Mouse (Mus musculus): ENCODE results near the gene Cnksr1. TPM values are rescaled to one million over a fixed set of nuclear protein-coding genes. Genes with fewer than 3 reads are reported as not detected.
"Not testable (repeated sequence)": the region's sequence is repeated elsewhere in the genome, so short reads cannot be mapped to it uniquely, and the experiment has no call there.

Cnksr1 gene
- polyA plus RNA-seq (2015; fragmentation: Nextera tagmentation; extraction: Ambion mirVana) = 0.42 TPM in 1 of 2 replicates, not detected in the other

DNA sequence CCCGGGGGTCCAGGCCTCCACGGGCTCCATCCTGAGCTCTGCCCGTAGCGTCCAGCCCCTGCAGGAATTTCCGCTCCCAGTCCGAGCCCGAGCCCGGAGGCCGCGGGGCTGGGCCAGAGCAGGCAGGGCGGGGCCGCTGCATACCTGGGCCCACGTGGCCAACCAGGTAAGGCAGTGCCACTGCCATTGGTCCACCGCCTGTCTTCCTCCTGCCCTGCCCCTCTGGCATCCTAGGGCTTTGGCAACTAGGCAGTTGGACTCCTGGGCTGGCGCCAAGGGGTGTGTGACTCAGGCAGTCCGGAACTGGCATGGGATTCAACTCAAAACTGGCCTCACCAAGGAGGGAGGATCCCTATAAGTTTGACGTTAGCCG lies at the start of gene Cnksr1:
TSS of gene Cnksr1 (minus strand) at position 121 of the 373 bp plus-strand sequence.
- Histone ChIP-seq H3K4me1 (peaks cover 10% of the 10 kb centered on the region), H3K27me3 (replicated peaks) (peaks cover 16% of the 10 kb centered on the region), H3K9me3 (no peaks in the 10 kb centered on the region), H3K9ac (no peak within 1 kb of the TSS), H3K36me3 (replicated peaks) (no peaks in the 10 kb centered on the region), H3K4me2 (peak within 1 kb of the TSS; percentile 34; the same call in 1 of the 2 replicates), H3K27ac (no peak within 1 kb of the TSS), H3K4me3 (no peak within 1 kb of the TSS)
- ATAC-seq (replicated peaks) = no peak
- 3% methylated on average over 18 of the region's 18 CpGs for WGBS

DNA sequence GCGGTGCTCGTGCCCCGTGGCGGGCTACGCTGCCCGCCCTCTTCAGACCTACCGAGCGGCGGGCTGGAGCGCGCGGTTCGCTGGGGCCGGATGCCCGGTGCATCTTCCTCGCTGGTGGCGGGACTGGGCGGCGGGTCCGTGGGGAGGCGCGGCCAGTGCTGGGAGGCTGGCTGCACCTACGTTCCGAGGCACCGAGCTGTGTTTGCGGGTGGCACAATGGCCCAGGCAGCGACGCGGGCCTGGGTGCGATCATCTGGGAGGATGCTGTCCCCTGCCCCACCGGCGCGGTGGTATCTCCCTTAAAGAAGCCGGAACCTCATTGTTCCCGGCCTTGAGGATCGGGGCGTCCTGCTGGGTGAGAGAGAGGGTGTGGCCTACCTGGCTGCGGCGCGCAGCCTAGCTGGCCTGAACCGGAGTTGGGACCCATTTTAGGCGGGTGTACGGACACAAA lies 49.4 kb upstream of the Cnksr1 start, which contains the start of gene Pdik1l:
TSS of gene Pdik1l (minus strand) at position 321 of the 451 bp plus-strand sequence.
- under 1% methylated on average over 41 of the region's 43 CpGs for WGBS

DNA sequence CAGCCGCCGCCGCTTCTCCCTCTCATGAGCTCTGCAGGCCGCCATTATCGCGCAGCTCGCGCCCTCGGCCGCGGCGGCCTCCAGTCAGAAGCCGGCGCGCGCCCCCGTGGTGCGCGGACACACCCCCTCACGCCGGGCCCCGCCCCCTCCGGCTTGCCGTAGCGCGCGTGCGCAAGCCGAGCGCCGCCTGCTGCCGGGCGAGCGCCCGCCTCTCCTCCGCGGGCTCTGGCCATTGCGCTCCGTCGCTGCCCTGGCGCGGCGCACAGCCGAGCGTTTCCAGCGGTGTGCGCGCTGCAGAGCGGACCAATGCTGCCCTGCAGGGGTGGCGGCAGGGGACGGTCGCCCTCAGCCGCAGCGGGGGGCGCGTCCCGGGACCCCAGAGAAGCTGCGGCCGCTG lies 49.0 kb upstream of the Cnksr1 start:
- 0% methylated on average over 40 of the region's 59 CpGs for WGBS
- H3K4me1 ChIP-seq = peaks cover 27% of the 10 kb centered on the region
- H3K9me3 ChIP-seq = no peaks in the 10 kb centered on the region
- H3K4me2 ChIP-seq = peak overlapping the region; percentile 79
- H3K27me3 ChIP-seq (replicated peaks) = no peaks in the 10 kb centered on the region
- peak overlapping the region; percentile 100 for H3K9ac ChIP-seq
- peak overlapping the region; percentile 100 for H3K27ac ChIP-seq
- peak; percentile 97 for ATAC-seq (replicated peaks)
- H3K4me3 ChIP-seq = peak overlapping the region; percentile 99
- peaks cover 13% of the 10 kb centered on the region for H3K36me3 ChIP-seq (replicated peaks)

More for the DNA sequence above, 49.4 kb upstream of the Cnksr1 start, which contains the start of gene Pdik1l:
- peaks cover 27% of the 10 kb centered on the region for H3K4me1 ChIP-seq
- no peaks in the 10 kb centered on the region for H3K9me3 ChIP-seq
- H3K27me3 ChIP-seq (replicated peaks) = no peaks in the 10 kb centered on the region
- peaks cover 11% of the 10 kb centered on the region for H3K36me3 ChIP-seq (replicated peaks)
- H3K9ac ChIP-seq = peak within 1 kb of the TSS; percentile 100
- peak; percentile 84 for ATAC-seq (replicated peaks)
- peak within 1 kb of the TSS; percentile 99 for H3K4me3 ChIP-seq
- H3K4me2 ChIP-seq = peak within 1 kb of the TSS; percentile 79
- H3K27ac ChIP-seq = peak within 1 kb of the TSS; percentile 100

DNA sequence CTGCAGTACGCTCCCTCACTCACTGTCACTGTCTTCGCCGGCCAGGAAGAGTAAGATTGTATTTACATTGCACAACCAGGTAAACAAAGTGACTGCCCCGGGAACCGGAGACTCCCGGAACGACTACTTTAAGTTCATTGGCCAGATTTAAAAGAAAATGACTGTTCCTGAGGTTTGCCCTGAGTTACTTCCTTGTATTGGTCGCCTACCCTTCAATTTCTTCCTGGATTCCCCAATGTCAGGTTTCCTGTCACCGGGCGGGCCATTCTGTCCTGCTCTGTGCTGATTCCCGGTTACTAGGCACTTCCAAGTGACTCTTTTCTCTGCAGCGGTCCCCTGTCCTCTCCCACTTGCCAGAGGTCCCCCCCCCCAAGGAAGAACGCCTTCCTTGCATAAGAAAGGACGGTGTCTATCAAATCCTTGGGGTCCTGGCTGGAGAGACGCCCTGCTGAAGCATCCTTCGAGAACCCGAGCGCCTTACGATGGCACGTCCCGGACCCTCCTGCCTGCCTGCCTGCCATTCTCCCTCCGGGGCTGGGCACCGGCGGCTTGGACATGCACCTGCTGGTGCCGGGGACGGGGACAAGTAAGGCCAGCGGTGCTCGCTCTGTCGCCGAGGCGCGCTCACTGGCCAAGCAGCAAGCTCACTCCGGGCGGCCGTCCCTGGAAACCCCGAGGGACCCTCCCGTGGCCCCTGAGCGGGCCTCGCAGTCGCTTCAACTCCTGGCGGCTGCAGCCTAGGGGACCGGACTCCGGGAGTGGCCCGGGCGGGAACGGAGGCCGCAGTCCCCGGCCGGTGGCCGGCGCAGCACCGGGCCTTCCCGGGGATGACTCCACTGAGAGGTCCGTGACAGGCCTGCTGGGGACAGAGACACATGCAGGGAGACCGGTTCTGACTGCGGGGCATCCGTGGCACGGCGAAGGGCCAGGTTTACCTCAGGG lies 48.3 kb upstream of the Cnksr1 start:
- Histone ChIP-seq H3K9ac (peak overlapping the region; percentile 99), H3K4me1 (peaks cover 25% of the 10 kb centered on the region), H3K36me3 (replicated peaks) (peaks cover 16% of the 10 kb centered on the region), H3K9me3 (no peaks in the 10 kb centered on the region), H3K27me3 (replicated peaks) (no peaks in the 10 kb centered on the region), H3K4me3 (peak overlapping the region; percentile 99), H3K27ac (peak overlapping the region; percentile 100), H3K4me2 (peak overlapping the region; percentile 79)
- 2% methylated on average over 56 of the region's 59 CpGs for WGBS
- ATAC-seq (replicated peaks) = no peak; the same call in 1 of the 2 replicates

DNA sequence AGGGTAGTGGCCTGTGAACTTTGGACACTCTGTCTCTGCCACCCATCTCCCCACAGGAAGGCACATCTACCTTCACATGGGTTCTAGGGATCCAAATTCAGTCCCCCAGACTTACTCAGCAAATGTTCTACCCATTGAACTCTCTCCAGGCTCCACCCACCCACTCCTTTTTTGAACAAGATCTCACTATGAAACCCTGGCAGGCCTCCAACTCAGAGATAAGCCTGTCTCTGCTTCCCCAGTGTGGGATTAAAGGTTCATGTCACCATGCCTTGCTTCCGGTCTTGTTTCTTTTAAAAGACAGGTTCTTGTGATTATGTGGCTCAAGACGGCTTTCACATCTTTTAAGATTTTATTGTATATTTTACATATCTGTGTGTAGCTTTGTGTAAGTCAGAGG lies 46.7 kb upstream of the Cnksr1 start:
- whole genome bisulfite sequencing = 89% methylated on average over 2 of the region's 2 CpGs
- no peak overlapping the region for H3K4me2 ChIP-seq

DNA sequence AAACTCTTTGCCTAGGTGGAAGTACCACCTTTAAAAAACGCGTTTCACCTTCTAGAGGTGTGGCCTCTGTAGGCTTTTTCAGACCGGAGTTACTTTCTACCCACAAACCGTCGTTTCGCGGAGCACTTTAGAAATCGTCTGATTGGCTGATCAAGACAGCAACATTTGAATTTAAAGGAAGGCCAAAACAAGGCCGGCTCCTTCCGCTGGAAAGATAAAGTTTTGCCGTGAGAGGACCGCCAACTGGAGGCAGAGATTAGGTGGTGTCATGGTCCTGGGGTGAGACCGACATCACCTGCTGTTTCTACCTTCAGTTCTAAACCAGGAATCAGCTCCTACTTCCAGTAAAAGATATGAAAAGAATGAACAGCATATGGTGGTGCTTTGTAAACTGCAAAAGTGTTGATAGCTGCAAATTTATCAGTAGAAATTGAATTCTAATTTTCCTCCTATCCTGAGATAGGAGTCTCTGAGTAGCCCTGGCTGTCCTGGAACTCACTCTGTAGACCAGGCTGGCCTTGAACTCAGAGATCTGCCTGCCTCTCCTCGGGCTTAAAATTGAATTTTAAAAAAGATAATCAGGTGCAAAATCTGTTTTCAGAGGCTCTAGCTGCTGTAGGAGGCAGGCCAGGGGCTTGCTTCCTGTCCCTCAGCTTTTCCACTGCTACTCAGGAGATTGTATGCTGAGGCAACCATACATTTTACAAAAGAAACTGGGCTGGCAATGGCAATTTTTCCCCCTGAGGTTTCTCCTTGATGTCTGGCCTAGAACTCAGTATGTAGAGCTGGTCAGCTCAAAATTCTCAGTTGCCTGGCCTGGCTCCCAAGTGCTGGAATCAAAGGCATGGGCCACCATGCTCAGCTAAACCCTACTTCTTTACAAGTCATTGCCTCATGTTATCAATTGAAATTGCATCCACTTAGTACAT lies 35.5 kb upstream of the Cnksr1 start:
- peaks cover 19% of the 10 kb centered on the region; the same call in 1 of the 2 replicates for H3K36me3 ChIP-seq (replicated peaks)
- no peaks in the 10 kb centered on the region; the same call in 1 of the 2 replicates for H3K27me3 ChIP-seq (replicated peaks)
- no peak for ATAC-seq (replicated peaks)
- no peaks in the 10 kb centered on the region for H3K9me3 ChIP-seq
- H3K4me3 ChIP-seq = no peak overlapping the region
- no peak overlapping the region for H3K27ac ChIP-seq
- no peak overlapping the region for H3K9ac ChIP-seq
- 7% methylated on average over 14 of the region's 14 CpGs for WGBS
- H3K4me1 ChIP-seq = no peaks in the 10 kb centered on the region; the same call in 1 of the 2 replicates
- no peak overlapping the region for H3K4me2 ChIP-seq

More for the DNA sequence above, 46.7 kb upstream of the Cnksr1 start:
- Histone ChIP-seq H3K36me3 (replicated peaks) (peaks cover 23% of the 10 kb centered on the region), H3K4me3 (no peak overlapping the region), H3K4me1 (peaks cover 25% of the 10 kb centered on the region), H3K9ac (no peak overlapping the region), H3K27me3 (replicated peaks) (no peaks in the 10 kb centered on the region), H3K27ac (no peak overlapping the region), H3K9me3 (no peaks in the 10 kb centered on the region)
- ATAC-seq (replicated peaks) = no peak

DNA sequence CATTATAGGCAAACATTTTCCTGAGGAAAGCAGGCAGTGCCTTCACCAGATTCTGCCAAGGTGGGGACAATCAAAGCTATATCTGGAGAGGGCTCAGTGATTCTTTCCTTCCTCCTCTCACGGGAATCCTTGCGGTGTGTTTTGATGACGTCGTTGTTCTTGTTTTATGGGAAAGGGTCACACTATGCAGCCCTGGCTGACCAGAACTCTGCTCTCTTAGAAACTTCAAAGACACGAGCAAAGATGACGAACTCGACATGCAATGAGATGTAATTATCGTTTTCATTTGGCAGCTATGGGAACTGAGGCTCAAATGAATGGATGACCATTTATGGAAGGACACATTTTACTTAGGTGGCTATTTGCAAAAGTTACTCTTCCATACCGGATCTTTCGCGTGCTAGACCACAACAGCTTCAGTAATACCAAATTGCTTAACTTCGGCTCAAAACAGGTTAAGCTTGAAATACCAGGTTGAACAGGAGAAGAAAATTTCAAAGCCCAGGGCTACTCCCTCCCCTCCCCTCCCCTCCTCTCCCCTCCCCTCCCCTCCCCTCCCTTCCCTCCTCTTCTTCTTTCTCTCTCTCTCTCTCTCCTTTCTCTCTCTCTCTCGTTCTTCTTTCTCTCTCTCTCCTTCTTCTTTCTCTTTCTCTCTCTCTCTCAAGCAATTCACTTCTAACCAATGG lies 34.7 kb upstream of the Cnksr1 start:
- Histone ChIP-seq H3K36me3 (replicated peaks) (peaks cover 15% of the 10 kb centered on the region; the same call in 1 of the 2 replicates), H3K27me3 (replicated peaks) (no peaks in the 10 kb centered on the region; the same call in 1 of the 2 replicates), H3K4me3 (no peak overlapping the region), H3K9ac (no peak overlapping the region), H3K27ac (no peak overlapping the region), H3K9me3 (no peaks in the 10 kb centered on the region), H3K4me2 (no peak overlapping the region), H3K4me1 (no peaks in the 10 kb centered on the region; the same call in 1 of the 2 replicates)
- WGBS = 30% methylated on average over 13 of the region's 13 CpGs
- no peak for ATAC-seq (replicated peaks)

DNA sequence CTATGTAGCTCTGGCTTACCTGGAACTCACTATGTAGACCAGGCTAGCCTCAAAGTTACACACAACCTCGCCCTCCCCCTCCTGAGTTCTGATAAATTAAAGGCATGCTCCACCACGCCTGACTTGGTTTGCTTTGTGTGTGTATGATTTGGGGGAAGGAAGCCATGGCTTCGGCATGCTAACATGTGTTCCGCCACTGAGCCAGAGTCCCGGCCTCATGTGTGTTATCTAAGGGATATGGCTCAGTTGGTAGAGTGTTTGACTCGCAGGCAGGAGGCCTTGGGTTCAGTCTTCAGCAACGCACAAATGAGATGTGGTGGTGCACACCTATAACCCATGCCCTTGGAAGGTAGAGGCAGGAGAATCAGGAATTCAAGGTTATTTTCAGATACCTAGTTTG lies 33.8 kb upstream of the Cnksr1 start:
- no peak overlapping the region for H3K27ac ChIP-seq
- H3K27me3 ChIP-seq (replicated peaks) = no peaks in the 10 kb centered on the region; the same call in 1 of the 2 replicates
- 86% methylated on average over 7 of the region's 7 CpGs for WGBS
- H3K4me1 ChIP-seq = no peaks in the 10 kb centered on the region; the same call in 1 of the 2 replicates
- H3K36me3 ChIP-seq (replicated peaks) = peaks cover 8% of the 10 kb centered on the region; the same call in 1 of the 2 replicates
- no peaks in the 10 kb centered on the region for H3K9me3 ChIP-seq
- H3K4me3 ChIP-seq = no peak overlapping the region
- ATAC-seq (replicated peaks) = no peak
- H3K4me2 ChIP-seq = no peak overlapping the region
- no peak overlapping the region for H3K9ac ChIP-seq

DNA sequence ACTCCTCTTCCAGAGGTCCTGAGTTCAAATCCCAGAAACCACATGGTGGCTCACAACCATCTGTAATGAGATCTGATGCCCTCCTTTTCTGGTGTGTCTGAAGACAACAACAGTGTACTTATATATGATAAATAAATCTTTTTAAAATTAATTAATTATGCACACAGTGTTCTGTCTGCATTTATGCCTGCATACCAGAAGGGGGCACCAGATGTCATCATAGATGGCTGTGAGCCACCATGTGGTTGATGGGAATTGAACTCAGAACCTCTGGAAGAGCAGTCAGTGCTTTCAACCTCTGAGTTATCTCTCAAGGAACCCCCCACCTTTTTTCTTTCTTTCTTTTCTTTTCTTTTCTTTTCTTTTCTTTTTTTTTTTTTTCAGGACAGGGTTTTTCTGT lies 31.4 kb upstream of the Cnksr1 start:
- H3K4me3 ChIP-seq; H3K36me3 ChIP-seq (replicated peaks); H3K4me1 ChIP-seq; H3K27me3 ChIP-seq (replicated peaks); H3K9ac ChIP-seq; ATAC-seq (replicated peaks); H3K9me3 ChIP-seq; H3K27ac ChIP-seq; H3K4me2 ChIP-seq: not testable (repeated sequence)

DNA sequence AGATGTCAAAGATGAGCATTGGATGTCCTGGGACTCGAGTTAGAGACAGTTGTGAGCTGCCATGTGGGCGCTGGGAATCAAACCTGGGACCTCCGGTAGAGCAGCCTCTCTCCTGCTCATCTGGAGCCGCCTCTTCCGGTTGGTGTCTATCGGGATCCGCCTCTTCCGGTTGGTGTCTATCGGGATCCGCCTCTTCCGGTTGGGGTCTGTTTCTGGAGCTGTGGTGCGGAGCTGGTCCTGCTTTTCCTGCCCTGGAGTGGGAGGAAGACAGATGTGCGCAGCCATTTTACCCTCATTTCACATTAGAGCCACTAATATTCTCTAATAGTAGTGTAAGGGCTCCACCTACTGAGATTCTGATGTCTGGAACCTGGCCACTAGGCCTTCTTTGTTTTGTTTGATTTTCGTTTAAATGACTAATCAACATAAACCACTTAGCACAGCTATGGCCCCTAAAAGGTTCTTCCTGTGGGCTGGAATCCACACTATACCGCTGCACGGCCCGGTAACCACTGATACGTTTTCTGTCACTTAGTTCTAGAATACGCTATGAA lies 30.0 kb upstream of the Cnksr1 start:
- Histone ChIP-seq H3K4me1 (no peaks in the 10 kb centered on the region), H3K4me3 (no peak overlapping the region), H3K36me3 (replicated peaks) (no peaks in the 10 kb centered on the region), H3K27ac (no peak overlapping the region), H3K9ac (no peak overlapping the region), H3K27me3 (replicated peaks) (no peaks in the 10 kb centered on the region; the same call in 1 of the 2 replicates), H3K4me2 (no peak overlapping the region), H3K9me3 (no peaks in the 10 kb centered on the region)
- ATAC-seq (replicated peaks) = no peak
- 86% methylated on average over 19 of the region's 19 CpGs for WGBS

Measured in midbrain, embryonic 15.5 days (tissue).